Mouse (Mus musculus): Measurements from ENCODE around the gene Urah. TPM values are rescaled to one million over a fixed set of nuclear protein-coding genes. Genes with fewer than 3 reads are reported as not detected.

Gene Urah
- polyA plus RNA-seq, 1 experiment from 2014 or later, result 38.8 TPM

DNA sequence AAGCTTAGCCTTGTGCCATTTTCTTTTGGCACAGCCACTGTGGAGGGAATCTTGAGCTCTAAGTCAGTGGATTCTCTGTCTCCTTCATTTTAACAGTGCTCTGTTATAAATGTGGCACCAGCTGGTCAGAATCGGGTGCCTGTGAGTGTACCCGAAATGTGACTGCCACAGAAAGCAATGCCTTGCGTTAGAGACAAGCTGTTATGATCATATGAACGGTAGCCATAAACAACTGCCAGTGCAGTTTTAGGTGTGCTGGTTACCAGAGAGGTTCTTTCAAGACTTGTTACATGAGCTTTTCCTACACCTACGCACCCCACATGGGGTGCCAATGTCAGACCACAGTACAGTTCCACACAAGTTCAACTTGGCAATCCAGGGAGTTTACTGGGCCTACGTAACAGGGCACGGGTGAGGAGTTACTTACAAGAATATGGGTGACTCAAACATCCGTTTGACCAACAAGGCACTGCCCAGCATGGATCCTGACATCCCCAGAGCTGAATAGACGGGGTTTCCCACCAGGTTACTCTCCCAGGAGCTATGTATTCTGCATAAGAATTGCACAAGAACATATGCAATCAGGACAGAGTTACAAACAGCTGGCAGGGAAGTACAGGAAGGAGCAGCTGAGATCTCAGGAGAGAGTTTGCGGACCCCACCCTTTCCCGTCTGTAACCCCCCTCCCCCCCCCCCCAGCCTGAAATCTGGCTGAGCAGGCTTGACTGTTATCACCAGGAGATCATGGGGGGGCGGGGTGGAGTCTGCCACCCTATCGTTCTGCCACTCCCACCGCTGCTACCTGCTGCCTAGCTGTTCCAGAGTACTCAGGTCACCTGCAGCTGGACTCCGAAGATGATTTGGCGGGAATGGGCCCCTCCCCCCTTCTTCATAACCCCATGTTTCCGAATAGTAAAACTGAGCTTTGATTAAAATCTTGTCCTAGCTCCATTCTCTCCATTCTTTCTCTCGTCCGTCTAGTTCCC, 6.2 kb downstream of the Urah start:
- WGBS, result 34% methylated on average over 19 of the region's 19 CpGs
- Histone ChIP-seq H3K4me3 (replicated peaks) (no peak overlapping the region), H3K36me3 (no peaks in the 10 kb centered on the region), H3K4me1 (0 out of 2 replicates have a peak, but pooled peaks cover 9% of the 10 kb centered on the region), H3K27ac (replicated peaks) (no peak overlapping the region), H3K27me3 (peaks cover 26% of the 10 kb centered on the region), H3K9me3 (replicated peaks) (no peaks in the 10 kb centered on the region), H3K9ac (no peak overlapping the region), H3K4me2 (replicated peaks) (no peak overlapping the region)
- ATAC-seq (ENCODE audit: insufficient number of reproducible peaks, low FRiP score, low TSS enrichment, low read depth), result no peak

GRCm38 (mm10) chr7:140843806-140844205, 9.0 kb downstream of the Urah start:
- Histone ChIP-seq H3K4me2 (replicated peaks) (no peak overlapping the region), H3K27me3 (peaks cover 26% of the 10 kb centered on the region), H3K36me3 (no peaks in the 10 kb centered on the region), H3K9me3 (replicated peaks) (no peaks in the 10 kb centered on the region), H3K4me3 (replicated peaks) (no peak overlapping the region), H3K27ac (replicated peaks) (no peak overlapping the region), H3K4me1 (peaks cover 14% of the 10 kb centered on the region; the same call in 1 of the 2 replicates), H3K9ac (no peak overlapping the region)
- 70% methylated on average over 7 of the region's 7 CpGs for WGBS
- no peak for ATAC-seq (ENCODE audit: insufficient number of reproducible peaks, low FRiP score, low TSS enrichment, low read depth)

- Histone ChIP-seq H3K9ac (no peak within 1 kb of the TSS), H3K4me1 (peaks cover 14% of the 10 kb centered on the region; the same call in 1 of the 2 replicates), H3K27me3 (peaks cover 26% of the 10 kb centered on the region), H3K4me3 (replicated peaks) (no peak within 1 kb of the TSS), H3K27ac (replicated peaks) (no peak within 1 kb of the TSS), H3K9me3 (replicated peaks) (no peaks in the 10 kb centered on the region), H3K36me3 (no peaks in the 10 kb centered on the region), H3K4me2 (replicated peaks) (no peak within 1 kb of the TSS)
- peak; percentile 58; the same call in 1 of the 2 replicates for ATAC-seq (ENCODE audit: insufficient number of reproducible peaks, low FRiP score, low TSS enrichment, low read depth)
- 24% methylated on average over 13 of the region's 14 CpGs for WGBS
Measured at GRCm38 (mm10) chr7:140844905-140845665, 10.3 kb downstream of the Urah start, which contains the start of gene Scgb1c1. Gene Scgb1c1 (plus strand): TSS chr7:140845547.

DNA sequence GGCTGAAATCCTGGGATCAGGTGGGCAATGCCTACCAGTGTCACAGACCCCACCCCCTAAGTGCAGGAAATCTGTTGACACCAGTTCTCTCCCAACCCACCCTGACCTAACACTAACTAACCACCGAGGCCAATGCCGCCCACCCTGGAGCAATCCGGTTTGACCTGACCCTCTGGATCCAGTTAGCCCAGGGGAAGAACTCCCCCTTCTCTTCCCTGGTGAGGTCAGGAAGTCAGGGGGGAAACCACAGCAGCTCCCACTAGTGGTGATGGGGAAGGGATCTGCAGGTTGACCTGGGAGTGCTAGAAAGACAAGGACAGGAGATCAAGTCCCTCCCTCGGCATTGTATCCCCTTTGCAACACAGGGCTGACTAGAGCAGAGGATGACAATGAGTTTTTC, 10.9 kb downstream of the Urah start:
- Histone ChIP-seq H3K4me1 (peaks cover 14% of the 10 kb centered on the region; the same call in 1 of the 2 replicates), H3K9ac (no peak overlapping the region), H3K36me3 (no peaks in the 10 kb centered on the region), H3K9me3 (replicated peaks) (no peaks in the 10 kb centered on the region), H3K27ac (replicated peaks) (no peak overlapping the region), H3K4me3 (replicated peaks) (no peak overlapping the region), H3K27me3 (peaks cover 24% of the 10 kb centered on the region), H3K4me2 (replicated peaks) (no peak overlapping the region)
- ATAC-seq (ENCODE audit: insufficient number of reproducible peaks, low FRiP score, low TSS enrichment, low read depth), result no peak
- WGBS, result 39% methylated on average over 4 of the region's 4 CpGs

DNA sequence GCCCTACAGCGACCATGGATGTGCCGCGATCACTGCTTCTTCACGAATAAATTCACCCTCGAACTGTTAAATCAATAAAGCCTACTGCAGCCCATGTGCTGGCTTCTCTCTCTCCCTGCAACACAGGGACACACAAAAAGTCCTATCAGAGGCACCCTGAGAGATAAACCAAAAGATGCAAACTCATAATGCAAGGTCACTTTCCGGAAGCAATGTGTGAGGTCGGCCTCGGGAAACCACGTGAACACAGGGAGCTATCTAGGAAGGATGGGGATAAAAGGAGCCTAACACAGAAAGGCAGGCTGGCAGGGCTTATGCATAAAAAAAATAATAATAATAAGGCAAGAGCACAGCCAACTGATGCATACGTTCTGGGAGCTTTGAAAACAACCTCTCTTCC, 11.9 kb downstream of the Urah start:
- Histone ChIP-seq H3K4me3 (replicated peaks) (no peak overlapping the region), H3K4me1 (peaks cover 5% of the 10 kb centered on the region; the same call in 1 of the 2 replicates), H3K9ac (no peak overlapping the region), H3K36me3 (peaks cover 4% of the 10 kb centered on the region), H3K27ac (replicated peaks) (no peak overlapping the region), H3K9me3 (replicated peaks) (no peaks in the 10 kb centered on the region), H3K27me3 (peaks cover 19% of the 10 kb centered on the region), H3K4me2 (replicated peaks) (no peak overlapping the region)
- ATAC-seq (ENCODE audit: insufficient number of reproducible peaks, low FRiP score, low TSS enrichment, low read depth), result no peak
- WGBS, result 83% methylated on average over 10 of the region's 10 CpGs

DNA sequence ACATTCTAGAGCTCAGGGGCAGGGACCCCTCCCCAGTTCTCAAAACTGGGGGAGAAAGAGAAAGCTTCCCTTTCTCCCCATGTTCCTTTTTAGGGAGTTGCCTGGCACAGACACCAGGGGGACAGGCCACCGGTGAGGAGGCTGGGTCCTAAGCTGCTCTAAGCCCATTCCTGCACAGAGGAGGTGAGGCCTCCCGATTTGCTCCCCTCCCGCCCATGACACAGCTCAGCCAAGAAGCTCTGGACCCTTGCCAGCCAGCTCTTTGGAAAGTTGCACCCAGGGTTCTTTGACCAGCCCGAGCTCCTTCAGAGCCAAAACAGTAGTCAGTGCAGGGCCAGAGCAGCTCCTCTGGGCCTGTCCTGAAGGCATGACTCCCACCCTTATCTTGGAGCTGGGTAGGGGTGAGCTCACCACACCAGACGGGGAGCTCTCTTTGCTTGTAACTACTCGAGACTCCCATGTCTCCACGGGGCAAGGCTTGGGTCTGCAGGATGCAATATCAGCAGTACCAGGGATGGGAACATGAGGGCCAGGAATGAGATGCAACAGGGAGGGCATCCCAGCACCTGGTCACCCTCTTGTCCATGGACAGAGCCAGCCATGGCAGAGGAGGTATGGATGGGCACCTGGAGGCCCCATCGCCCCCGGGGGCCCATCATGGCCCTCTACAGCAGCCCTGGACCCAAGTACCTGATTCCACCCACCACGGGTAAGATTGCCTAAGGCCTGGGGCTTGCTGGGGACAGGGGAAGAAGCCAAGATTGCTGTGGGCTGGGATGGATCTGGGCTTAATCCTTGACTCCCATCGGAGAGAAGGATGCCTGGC, 13.2 kb downstream of the Urah start, which contains the start of gene Odf3:
Gene Odf3, plus strand, starts transcription at position 51 of the 826 bp plus-strand sequence.
- Histone ChIP-seq H3K9me3 (replicated peaks) (no peaks in the 10 kb centered on the region), H3K27me3 (peaks cover 12% of the 10 kb centered on the region), H3K36me3 (peaks cover 17% of the 10 kb centered on the region), H3K4me1 (peaks cover 5% of the 10 kb centered on the region; the same call in 1 of the 2 replicates), H3K9ac (no peak within 1 kb of the TSS), H3K27ac (replicated peaks) (no peak within 1 kb of the TSS), H3K4me3 (replicated peaks) (no peak within 1 kb of the TSS), H3K4me2 (replicated peaks) (no peak within 1 kb of the TSS)
- no peak for ATAC-seq (ENCODE audit: insufficient number of reproducible peaks, low FRiP score, low TSS enrichment, low read depth)
- 59% methylated on average over 11 of the region's 11 CpGs for WGBS

DNA sequence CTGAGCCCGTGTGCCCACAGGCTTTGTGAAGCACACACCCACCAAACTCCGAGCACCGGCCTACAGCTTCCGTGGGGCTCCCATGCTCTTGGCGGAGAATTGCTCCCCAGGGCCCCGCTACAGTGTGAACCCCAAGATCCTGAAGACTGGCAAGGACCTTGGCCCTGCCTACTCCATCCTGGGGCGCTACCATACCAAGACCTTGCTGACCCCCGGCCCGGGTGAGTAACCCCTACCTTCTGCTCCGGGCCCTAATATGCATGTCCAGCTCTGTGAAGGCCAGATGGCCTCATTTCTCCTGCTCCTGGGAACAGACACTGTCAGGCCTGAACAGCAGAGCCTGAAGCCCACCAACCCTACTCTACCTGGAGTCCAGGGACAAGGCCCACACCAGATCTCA, 13.8 kb downstream of the Urah start:
- Histone ChIP-seq H3K27me3 (peaks cover 8% of the 10 kb centered on the region), H3K36me3 (peaks cover 23% of the 10 kb centered on the region), H3K9me3 (replicated peaks) (no peaks in the 10 kb centered on the region), H3K4me1 (peaks cover 5% of the 10 kb centered on the region; the same call in 1 of the 2 replicates), H3K9ac (no peak overlapping the region), H3K27ac (replicated peaks) (no peak overlapping the region), H3K4me2 (replicated peaks) (no peak overlapping the region), H3K4me3 (replicated peaks) (no peak overlapping the region)
- ATAC-seq (ENCODE audit: insufficient number of reproducible peaks, low FRiP score, low TSS enrichment, low read depth), result no peak
- WGBS, result 90% methylated on average over 10 of the region's 10 CpGs

DNA sequence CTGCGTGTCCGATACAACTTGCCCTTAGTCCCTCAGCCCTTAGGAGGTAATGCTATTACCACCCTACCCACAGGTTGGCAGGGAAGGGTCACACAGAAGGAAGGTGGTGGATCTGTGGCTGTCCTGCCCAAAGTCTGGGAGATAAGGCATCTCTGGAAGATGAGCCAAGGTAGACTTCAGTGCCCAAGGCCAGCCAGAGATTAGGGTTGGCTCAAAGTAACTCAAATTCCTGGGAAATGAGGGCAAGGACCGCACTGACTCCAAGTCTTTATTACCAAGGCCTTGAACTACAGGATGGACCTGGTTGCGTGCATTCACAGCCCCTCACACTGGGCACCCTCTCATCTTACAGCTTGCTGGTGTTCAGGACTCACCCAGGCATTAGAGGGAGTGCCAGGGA, 17.1 kb downstream of the Urah start:
- no peak overlapping the region for H3K4me3 ChIP-seq (replicated peaks)
- no peak for ATAC-seq (ENCODE audit: insufficient number of reproducible peaks, low FRiP score, low TSS enrichment, low read depth)
- no peak overlapping the region for H3K27ac ChIP-seq (replicated peaks)
- H3K4me1 ChIP-seq, result peaks cover 15% of the 10 kb centered on the region
- H3K9ac ChIP-seq, result no peak overlapping the region
- WGBS, result 97% methylated on average over 4 of the region's 4 CpGs
- no peak overlapping the region for H3K4me2 ChIP-seq (replicated peaks)
- H3K27me3 ChIP-seq, result no peaks in the 10 kb centered on the region
- peaks cover 33% of the 10 kb centered on the region for H3K36me3 ChIP-seq
- no peaks in the 10 kb centered on the region for H3K9me3 ChIP-seq (replicated peaks)

- H3K9me3 ChIP-seq (replicated peaks), result no peaks in the 10 kb centered on the region
- no peak overlapping the region for H3K4me2 ChIP-seq (replicated peaks)
- H3K4me3 ChIP-seq (replicated peaks), result no peak overlapping the region
- no peak overlapping the region for H3K27ac ChIP-seq (replicated peaks)
- WGBS, result 77% methylated on average over 9 of the region's 9 CpGs
- peaks cover 18% of the 10 kb centered on the region for H3K4me1 ChIP-seq
- peaks cover 33% of the 10 kb centered on the region for H3K36me3 ChIP-seq
- no peak for ATAC-seq (ENCODE audit: insufficient number of reproducible peaks, low FRiP score, low TSS enrichment, low read depth)
- no peak overlapping the region for H3K9ac ChIP-seq
- no peaks in the 10 kb centered on the region for H3K27me3 ChIP-seq
Measured at GRCm38 (mm10) chr7:140853386-140853785, 18.6 kb downstream of the Urah start.

- H3K9ac ChIP-seq, result no peak overlapping the region
- peaks cover 42% of the 10 kb centered on the region for H3K36me3 ChIP-seq
- peaks cover 29% of the 10 kb centered on the region for H3K4me1 ChIP-seq
- no peaks in the 10 kb centered on the region for H3K27me3 ChIP-seq
- peak overlapping the region; percentile 99 for H3K4me2 ChIP-seq (replicated peaks)
- no peak for ATAC-seq (ENCODE audit: insufficient number of reproducible peaks, low FRiP score, low TSS enrichment, low read depth)
- H3K9me3 ChIP-seq (replicated peaks), result no peaks in the 10 kb centered on the region
- whole genome bisulfite sequencing, result 89% methylated on average over 18 of the region's 18 CpGs
- no peak overlapping the region; the same call in 1 of the 2 replicates for H3K4me3 ChIP-seq (replicated peaks)
- no peak overlapping the region for H3K27ac ChIP-seq (replicated peaks)
Measured at GRCm38 (mm10) chr7:140854483-140854882, 19.7 kb downstream of the Urah start.
